Mouse (Mus musculus): Measurements from ENCODE around the gene Rbm26. TPM values are rescaled to one million over a fixed set of nuclear protein-coding genes. Genes with fewer than 3 reads are reported as not detected.

Gene Rbm26
- polyA plus RNA-seq, 1 experiment from 2014 or later = 15.2 TPM

DNA sequence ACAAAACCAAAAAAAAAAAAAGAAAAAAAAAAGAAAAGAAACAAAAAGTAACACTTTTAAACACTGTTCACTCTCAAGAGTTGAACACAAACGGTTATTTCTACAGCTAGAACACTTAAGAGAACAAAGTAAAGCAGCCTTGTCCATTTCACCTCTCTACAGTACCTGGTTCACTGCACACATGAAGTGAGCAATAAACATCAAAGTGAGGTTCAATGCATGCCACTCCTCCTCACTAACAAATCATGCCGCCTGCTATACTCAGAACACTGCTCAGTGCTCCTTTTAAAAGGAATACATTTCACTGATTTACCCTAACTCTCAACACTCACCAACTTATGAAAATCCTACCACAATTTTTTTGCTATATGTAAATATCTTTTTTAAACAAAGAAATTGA lies 61.7 kb downstream of the Rbm26 start:
- H3K4me3 ChIP-seq (ENCODE audit: low read depth, low read length) = no peak overlapping the region
- peaks cover 9% of the 10 kb centered on the region for H3K36me3 ChIP-seq (ENCODE audit: control insufficient read depth, insufficient read depth, low read length)
- no peak for TF ChIP-seq EP300 (optimal IDR thresholded peaks at IDR 0.05)
- WGBS = 92% methylated on average over 2 of the region's 2 CpGs
- H3K27me3 ChIP-seq (ENCODE audit: control insufficient read depth, insufficient read depth, low read length) = no peaks in the 10 kb centered on the region
- no peak for DNase-seq (ENCODE audit: low spot score)
- H3K9ac ChIP-seq (ENCODE audit: low read length) = no peak overlapping the region
- no peak overlapping the region for H3K4me2 ChIP-seq (replicated peaks; ENCODE audit: low read depth)
- no peaks in the 10 kb centered on the region for H3K9me3 ChIP-seq (ENCODE audit: control insufficient read depth, low read length)
- H3K4me1 ChIP-seq (replicated peaks; ENCODE audit: control insufficient read depth, insufficient read depth) = no peaks in the 10 kb centered on the region
- no peak for ATAC-seq (ENCODE audit: low FRiP score, low TSS enrichment)
- no peak overlapping the region for H3K27ac ChIP-seq (replicated peaks)

DNA sequence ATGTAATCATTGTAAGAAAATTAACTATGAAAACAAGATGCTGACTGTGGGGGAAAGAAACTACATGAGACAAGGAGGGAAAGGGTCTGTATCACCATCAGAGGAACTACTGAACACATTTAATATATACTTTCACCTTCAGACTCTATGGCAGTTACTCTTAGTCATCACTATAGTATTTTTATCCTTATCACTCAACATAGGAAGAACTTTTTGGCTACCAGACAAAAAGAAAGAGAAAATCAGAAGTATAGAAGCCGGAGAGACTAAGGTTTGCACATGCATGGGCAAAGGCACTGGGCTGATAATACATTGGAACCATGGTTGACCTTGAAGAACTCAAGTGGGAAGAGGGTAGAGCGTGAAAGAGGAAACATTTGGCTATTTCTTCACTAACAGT lies 70.9 kb downstream of the Rbm26 start:
- H3K27me3 ChIP-seq (ENCODE audit: control insufficient read depth, insufficient read depth, low read length) = no peaks in the 10 kb centered on the region
- no peak overlapping the region for H3K9ac ChIP-seq (ENCODE audit: low read length)
- ATAC-seq (ENCODE audit: low FRiP score, low TSS enrichment) (no peak), DNase-seq (ENCODE audit: low spot score) (no peak)
- no peaks in the 10 kb centered on the region for H3K9me3 ChIP-seq (ENCODE audit: control insufficient read depth, low read length)
- H3K4me2 ChIP-seq (replicated peaks; ENCODE audit: low read depth) = no peak overlapping the region
- no peak overlapping the region for H3K4me3 ChIP-seq (ENCODE audit: low read depth, low read length)
- H3K4me1 ChIP-seq (replicated peaks; ENCODE audit: control insufficient read depth, insufficient read depth) = no peaks in the 10 kb centered on the region
- no peak overlapping the region for H3K27ac ChIP-seq (replicated peaks)
- no peaks in the 10 kb centered on the region for H3K36me3 ChIP-seq (ENCODE audit: control insufficient read depth, insufficient read depth, low read length)
- WGBS = 97% methylated on average over 2 of the region's 2 CpGs
- no peak for TF ChIP-seq EP300 (optimal IDR thresholded peaks at IDR 0.05)
- TF ChIP-seq CTCF (IDR thresholded peaks at IDR 0.05; ENCODE audit: low read depth) = no peak

DNA sequence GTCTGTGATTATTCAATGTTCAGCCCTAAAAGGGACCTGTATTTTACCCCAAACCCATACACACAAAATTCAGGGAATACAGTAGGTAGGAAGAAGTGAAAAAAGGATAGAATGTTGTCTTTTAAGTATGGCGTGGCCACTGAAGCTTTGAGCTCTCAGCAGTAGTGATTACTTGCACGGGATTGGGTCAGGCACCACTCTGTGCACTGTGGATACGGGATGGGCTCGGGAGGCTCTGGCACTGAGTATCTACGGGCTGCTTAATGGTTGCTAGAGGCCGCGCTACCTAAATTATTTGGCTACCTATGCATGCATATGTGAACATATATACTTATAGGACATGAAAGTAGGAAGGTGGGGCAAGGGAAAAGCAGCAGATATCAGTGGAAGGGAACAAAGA lies 78.3 kb downstream of the Rbm26 start:
- Histone ChIP-seq H3K9me3 (ENCODE audit: control insufficient read depth, low read length) (no peaks in the 10 kb centered on the region), H3K27me3 (ENCODE audit: control insufficient read depth, insufficient read depth, low read length) (no peaks in the 10 kb centered on the region), H3K4me3 (ENCODE audit: low read depth, low read length) (no peak overlapping the region), H3K27ac (replicated peaks) (no peak overlapping the region), H3K9ac (ENCODE audit: low read length) (no peak overlapping the region), H3K4me2 (replicated peaks; ENCODE audit: low read depth) (no peak overlapping the region), H3K4me1 (replicated peaks; ENCODE audit: control insufficient read depth, insufficient read depth) (no peaks in the 10 kb centered on the region), H3K36me3 (ENCODE audit: control insufficient read depth, insufficient read depth, low read length) (no peaks in the 10 kb centered on the region)
- TF ChIP-seq EP300 (optimal IDR thresholded peaks at IDR 0.05) (no peak), CTCF (IDR thresholded peaks at IDR 0.05; ENCODE audit: low read depth) (no peak)
- ATAC-seq (ENCODE audit: low FRiP score, low TSS enrichment) = no peak
- DNase-seq (ENCODE audit: low spot score) = no peak
- WGBS = 78% methylated on average over 7 of the region's 7 CpGs

DNA sequence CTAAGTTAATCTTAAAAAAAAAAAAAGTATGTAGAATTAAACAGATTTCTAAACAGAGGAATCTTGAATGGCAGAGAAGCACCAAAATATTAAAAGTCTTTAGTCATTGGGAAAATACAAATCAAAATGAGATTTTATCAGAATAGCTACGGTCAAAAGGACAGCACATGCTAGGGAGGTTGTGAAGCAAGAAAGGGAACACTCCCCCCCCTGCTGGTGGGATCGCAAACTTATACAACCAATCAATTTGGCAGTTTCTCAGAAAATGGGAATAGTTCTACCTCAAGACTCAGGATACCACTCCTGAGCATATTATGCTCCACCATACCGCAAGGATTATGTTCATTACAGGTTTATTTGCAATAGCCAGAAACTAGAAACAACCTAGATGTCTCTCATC lies 80.9 kb downstream of the Rbm26 start:
- 54% methylated on average over 3 of the region's 3 CpGs for WGBS

DNA sequence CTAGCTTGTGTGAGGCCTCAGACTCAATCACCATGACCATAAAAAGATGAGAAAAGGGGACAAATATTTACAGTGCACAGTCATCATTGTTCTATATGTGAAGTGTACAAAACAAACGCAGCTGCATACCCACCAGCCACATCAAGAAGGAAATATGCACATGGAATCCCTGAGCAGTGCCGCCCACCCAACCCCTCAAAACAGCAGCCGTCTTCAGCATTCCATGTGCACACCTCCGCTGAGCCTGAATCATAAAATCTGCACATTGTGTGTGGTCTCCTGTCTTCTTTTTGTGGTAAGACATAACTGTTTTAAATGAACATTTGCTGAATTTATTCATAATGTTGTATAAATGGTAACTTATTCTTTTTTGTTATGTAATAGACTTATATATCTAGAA lies 90.1 kb downstream of the Rbm26 start:
- H3K36me3 ChIP-seq (ENCODE audit: control insufficient read depth, insufficient read depth, low read length) = no peaks in the 10 kb centered on the region
- WGBS = 68% methylated on average over 4 of the region's 4 CpGs
- H3K27me3 ChIP-seq (ENCODE audit: control insufficient read depth, insufficient read depth, low read length) = no peaks in the 10 kb centered on the region
- H3K4me1 ChIP-seq (replicated peaks; ENCODE audit: control insufficient read depth, insufficient read depth) = no peaks in the 10 kb centered on the region
- ATAC-seq (ENCODE audit: low FRiP score, low TSS enrichment) (no peak), DNase-seq (ENCODE audit: low spot score) (no peak)
- no peak overlapping the region for H3K9ac ChIP-seq (ENCODE audit: low read length)
- no peak overlapping the region for H3K4me2 ChIP-seq (replicated peaks; ENCODE audit: low read depth)
- no peaks in the 10 kb centered on the region for H3K9me3 ChIP-seq (ENCODE audit: control insufficient read depth, low read length)
- TF ChIP-seq CTCF (IDR thresholded peaks at IDR 0.05; ENCODE audit: low read depth) (no peak), EP300 (optimal IDR thresholded peaks at IDR 0.05) (no peak)
- H3K4me3 ChIP-seq (ENCODE audit: low read depth, low read length) = no peak overlapping the region
- no peak overlapping the region for H3K27ac ChIP-seq (replicated peaks)

More for the DNA sequence above, 80.9 kb downstream of the Rbm26 start:
- ATAC-seq (ENCODE audit: low FRiP score, low TSS enrichment) (no peak), DNase-seq (ENCODE audit: low spot score) (no peak)
- TF ChIP-seq EP300 (optimal IDR thresholded peaks at IDR 0.05) = no peak
- peak; percentile 20; the same call in 1 of the 2 replicates for TF ChIP-seq CTCF (IDR thresholded peaks at IDR 0.05; ENCODE audit: low read depth)
- no peaks in the 10 kb centered on the region for H3K9me3 ChIP-seq (ENCODE audit: control insufficient read depth, low read length)
- H3K9ac ChIP-seq (ENCODE audit: low read length) = no peak overlapping the region
- H3K4me2 ChIP-seq (replicated peaks; ENCODE audit: low read depth) = no peak overlapping the region
- H3K27me3 ChIP-seq (ENCODE audit: control insufficient read depth, insufficient read depth, low read length) = no peaks in the 10 kb centered on the region
- H3K4me1 ChIP-seq (replicated peaks; ENCODE audit: control insufficient read depth, insufficient read depth) = no peaks in the 10 kb centered on the region
- H3K36me3 ChIP-seq (ENCODE audit: control insufficient read depth, insufficient read depth, low read length) = no peaks in the 10 kb centered on the region
- H3K27ac ChIP-seq (replicated peaks) = no peak overlapping the region
- no peak overlapping the region for H3K4me3 ChIP-seq (ENCODE audit: low read depth, low read length)

DNA sequence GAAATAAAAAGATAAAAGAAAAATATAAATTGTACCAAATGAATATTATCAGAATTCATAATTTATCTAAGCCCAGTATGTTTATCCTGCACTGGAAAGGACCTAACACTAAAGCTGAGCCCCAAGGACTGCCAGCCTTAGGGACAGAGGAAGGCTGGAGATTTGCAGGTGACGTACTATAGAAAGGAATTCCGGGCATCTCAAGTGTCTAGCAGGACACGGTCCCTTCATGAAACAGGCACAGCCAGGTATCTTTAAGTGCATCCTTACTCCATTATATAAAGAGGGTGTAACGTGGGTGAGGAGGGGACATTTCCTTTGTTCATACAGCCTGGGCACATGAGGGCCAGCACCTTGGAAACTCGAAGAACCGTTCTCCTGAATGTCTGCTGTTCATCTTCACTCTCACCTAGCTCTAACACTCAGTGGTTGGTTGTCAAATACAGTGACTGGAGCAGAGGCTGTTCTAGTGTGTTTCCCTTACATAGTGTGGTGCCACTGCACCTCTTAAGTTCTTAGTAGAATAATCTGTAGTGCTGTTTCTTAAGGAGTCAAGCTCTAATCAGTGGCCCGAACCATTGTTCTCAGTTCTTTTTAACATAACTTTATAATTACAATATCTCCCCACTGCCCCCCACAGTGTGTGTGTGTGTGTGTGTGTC lies 91.7 kb downstream of the Rbm26 start:
- Histone ChIP-seq H3K4me2 (replicated peaks; ENCODE audit: low read depth) (no peak overlapping the region), H3K9ac (ENCODE audit: low read length) (no peak overlapping the region), H3K4me3 (ENCODE audit: low read depth, low read length) (no peak overlapping the region), H3K9me3 (ENCODE audit: control insufficient read depth, low read length) (no peaks in the 10 kb centered on the region), H3K36me3 (ENCODE audit: control insufficient read depth, insufficient read depth, low read length) (no peaks in the 10 kb centered on the region), H3K27me3 (ENCODE audit: control insufficient read depth, insufficient read depth, low read length) (no peaks in the 10 kb centered on the region), H3K27ac (replicated peaks) (no peak overlapping the region), H3K4me1 (replicated peaks; ENCODE audit: control insufficient read depth, insufficient read depth) (no peaks in the 10 kb centered on the region)
- 50% methylated on average over 7 of the region's 7 CpGs for WGBS
- ATAC-seq (ENCODE audit: low FRiP score, low TSS enrichment) = no peak
- no peak for TF ChIP-seq EP300 (optimal IDR thresholded peaks at IDR 0.05)
- no peak for TF ChIP-seq CTCF (IDR thresholded peaks at IDR 0.05; ENCODE audit: low read depth)
- no peak for DNase-seq (ENCODE audit: low spot score)
